Comparison of ENCODE assay signal across 13 mouse cellular contexts in genomic region chr10:128935826-128936440, GRCm38 (mm10). TPM values are rescaled to one million over a fixed set of nuclear protein-coding genes. Genes with fewer than 3 reads are reported as not detected.
DNase-seq lines count a peak whose midpoint lies in the region; ATAC-seq and TF ChIP-seq lines count a peak whose summit lies in the region.
"Had no signal": no experiment of that assay in that cellular context is flagged by ENCODE, and none has a peak within 500 bp of the region (broad histone marks: within the 10 kb centered on the region; RNA-seq: fewer than 3 reads in every experiment).

No protein-coding gene starts in this region.

- DNase-seq in cerebellum, adult 11 months, result no peak
- DNase-seq in kidney, postnatal 4 days, result no peak
- DNase-seq in heart, postnatal 36 days, result peak; percentile 31 to 38
- no peak for DNase-seq in forebrain, embryonic 10.5 days (ENCODE audit: extremely low spot score, low spot score)
- no peak for DNase-seq in right cerebral cortex, adult 18-20 months
- DNase-seq: kidney, postnatal 36 days; lung, postnatal 14 days had no signal

- H3K9me3 ChIP-seq in kidney, embryonic 15.5 days (replicated peaks), result no peaks in the 10 kb centered on the region
- no peaks in the 10 kb centered on the region for H3K9me3 ChIP-seq in forebrain, embryonic 10.5 days
- H3K9me3 ChIP-seq: forebrain, embryonic 12.5 days had no signal

- TF ChIP-seq CTCF in cortical plate, adult 2 months (IDR thresholded peaks at IDR 0.05; ENCODE audit: extremely low read depth, insufficient read depth, low read length), result no peak

- peak overlapping the region; percentile 9; the same call in 1 of the 2 replicates for H3K4me2 ChIP-seq in kidney, embryonic 15.5 days
- H3K4me2 ChIP-seq: forebrain, embryonic 12.5 days had no signal

- TF ChIP-seq POLR2A in cortical plate, adult 2 months (IDR thresholded peaks at IDR 0.05; ENCODE audit: extremely low read depth, insufficient read depth, low read length), result no peak

- no peak overlapping the region for H3K9ac ChIP-seq in kidney, embryonic 15.5 days
- H3K9ac ChIP-seq: forebrain, embryonic 12.5 days had no signal

- intact Hi-C loops in heart, postnatal 36 days (cut with DNase I), result no loop called here

- WGBS in kidney, embryonic 15.5 days, result 73% methylated on average over 8 of the region's 8 CpGs
- 78% methylated on average over 8 of the region's 8 CpGs for WGBS in forebrain, embryonic 10.5 days

- no peak overlapping the region for H3K27ac ChIP-seq in kidney, embryonic 15.5 days
- no peak overlapping the region for H3K27ac ChIP-seq in cortical plate, adult 2 months (ENCODE audit: insufficient read depth, low read length)
- H3K27ac ChIP-seq in forebrain, embryonic 10.5 days, result no peak overlapping the region
- H3K27ac ChIP-seq: forebrain, embryonic 12.5 days had no signal

- peaks cover 16% of the 10 kb centered on the region for H3K4me1 ChIP-seq in kidney, embryonic 15.5 days
- H3K4me1 ChIP-seq in cortical plate, adult 2 months (ENCODE audit: control insufficient read depth, insufficient read depth, low read length), result no peaks in the 10 kb centered on the region
- peaks cover 15% of the 10 kb centered on the region for H3K4me1 ChIP-seq in forebrain, embryonic 10.5 days

- 0 out of 2 replicates have a peak, but pooled peaks have one; percentile 4 for ATAC-seq in cerebellum, adult (ENCODE audit: insufficient number of reproducible peaks, low FRiP score, low TSS enrichment)
- ATAC-seq in kidney, embryonic 15.5 days (replicated peaks; ENCODE audit: low FRiP score), result no peak; the same call in 1 of the 2 replicates

- no peaks in the 10 kb centered on the region for H3K36me3 ChIP-seq in kidney, embryonic 15.5 days
- no peaks in the 10 kb centered on the region for H3K36me3 ChIP-seq in forebrain, embryonic 10.5 days (replicated peaks)
- H3K36me3 ChIP-seq: forebrain, embryonic 12.5 days had no signal

- H3K4me3 ChIP-seq in kidney, embryonic 15.5 days (replicated peaks), result no peak overlapping the region
- H3K4me3 ChIP-seq in cortical plate, adult 2 months (ENCODE audit: insufficient read depth, low read length), result 0 out of 2 replicates have a peak overlapping the region, but pooled peaks have one; percentile 5
- no peak overlapping the region for H3K4me3 ChIP-seq in forebrain, embryonic 10.5 days
- H3K4me3 ChIP-seq: forebrain, embryonic 12.5 days had no signal

- peaks cover 60% of the 10 kb centered on the region for H3K27me3 ChIP-seq in kidney, embryonic 15.5 days
- H3K27me3 ChIP-seq in forebrain, embryonic 10.5 days (ENCODE audit: poor library complexity, severe bottlenecking), result peaks cover 69% of the 10 kb centered on the region

RNA-seq across cellular contexts. Expression of gene Itga7, which starts 2.3 kb away (rescaled TPM):
- polyA plus RNA-seq in kidney, embryonic 15.5 days (2015; fragmentation: Nextera tagmentation; extraction: Ambion mirVana), result 3.6 and 4.2 TPM in 2 replicates
- 24.3 and 24.9 TPM in 2 replicates for polyA plus RNA-seq in cortical plate, adult 2 months (2012; rRNA removed)
- 100 to 1,000 TPM; 160 to 167 TPM for total RNA-seq in heart, postnatal 36 days (2021)
- 0.15 and 0.36 TPM in 2 replicates for polyA plus RNA-seq in forebrain, embryonic 10.5 days (2016; fragmentation: Nextera tagmentation; extraction: Ambion mirVana)

RNA-seq across cellular contexts. Expression of gene Bloc1s1, which starts 12.1 kb away (rescaled TPM):
- 220 and 231 TPM in 2 replicates for polyA plus RNA-seq in kidney, embryonic 15.5 days (2015; fragmentation: Nextera tagmentation; extraction: Ambion mirVana)
- 221 and 224 TPM in 2 replicates for polyA plus RNA-seq in cortical plate, adult 2 months (2012; rRNA removed)
- 100 to 1,000 TPM; 184 to 206 TPM for total RNA-seq in heart, postnatal 36 days (2021)
- polyA plus RNA-seq in forebrain, embryonic 10.5 days (2016; fragmentation: Nextera tagmentation; extraction: Ambion mirVana), result 166 and 178 TPM in 2 replicates

RNA-seq across cellular contexts. Expression of gene Rdh5, which starts 13.2 kb away (rescaled TPM):
- polyA plus RNA-seq in kidney, embryonic 15.5 days (2015; fragmentation: Nextera tagmentation; extraction: Ambion mirVana), result 15.3 and 18.8 TPM in 2 replicates
- polyA plus RNA-seq in cortical plate, adult 2 months (2012; rRNA removed), result 12.7 and 13.0 TPM in 2 replicates
- total RNA-seq in heart, postnatal 36 days (2021), result 1 to 10 TPM; 6.4 to 7.5 TPM
- 11.0 and 12.8 TPM in 2 replicates for polyA plus RNA-seq in forebrain, embryonic 10.5 days (2016; fragmentation: Nextera tagmentation; extraction: Ambion mirVana)

RNA-seq across cellular contexts. Expression of gene Mettl7b, which starts 24.9 kb away (rescaled TPM):
- polyA plus RNA-seq in kidney, embryonic 15.5 days (2015; fragmentation: Nextera tagmentation; extraction: Ambion mirVana), result 5.6 and 6.4 TPM in 2 replicates
- not detected in 2 replicates for polyA plus RNA-seq in cortical plate, adult 2 months (2012; rRNA removed)
- total RNA-seq in heart, postnatal 36 days (2021), result not detected
- polyA plus RNA-seq in forebrain, embryonic 10.5 days (2016; fragmentation: Nextera tagmentation; extraction: Ambion mirVana), result not detected in 2 replicates
- total RNA-seq: left cerebral cortex, adult 8-10 months; monocyte, adult 5-6 weeks had no signal
- polyA plus RNA-seq: forebrain, embryonic 12.5 days had no signal

RNA-seq across cellular contexts. Expression of gene Cd63, which starts 35.1 kb away (rescaled TPM):
- 671 and 731 TPM in 2 replicates for polyA plus RNA-seq in kidney, embryonic 15.5 days (2015; fragmentation: Nextera tagmentation; extraction: Ambion mirVana)
- polyA plus RNA-seq in cortical plate, adult 2 months (2012; rRNA removed), result 76.2 and 79.5 TPM in 2 replicates
- 100 to 1,000 TPM; 117 to 143 TPM for total RNA-seq in heart, postnatal 36 days (2021)
- polyA plus RNA-seq in forebrain, embryonic 10.5 days (2016; fragmentation: Nextera tagmentation; extraction: Ambion mirVana), result 179 and 184 TPM in 2 replicates

Comparison
In these comparisons a context has a peak if more than half of its experiments do, and no peak if none do; other contexts are left out.
1. DNase-seq: peak in heart, postnatal 36 days (2 of 2); none in cerebellum, adult 11 months (single experiment), kidney, postnatal 4 days (0 of 2), forebrain, embryonic 10.5 days (single experiment) and right cerebral cortex, adult 18-20 months (single experiment).